Mouse (Mus musculus): Measurements from ENCODE around the gene Pigs.

The Pigs gene

DNA sequence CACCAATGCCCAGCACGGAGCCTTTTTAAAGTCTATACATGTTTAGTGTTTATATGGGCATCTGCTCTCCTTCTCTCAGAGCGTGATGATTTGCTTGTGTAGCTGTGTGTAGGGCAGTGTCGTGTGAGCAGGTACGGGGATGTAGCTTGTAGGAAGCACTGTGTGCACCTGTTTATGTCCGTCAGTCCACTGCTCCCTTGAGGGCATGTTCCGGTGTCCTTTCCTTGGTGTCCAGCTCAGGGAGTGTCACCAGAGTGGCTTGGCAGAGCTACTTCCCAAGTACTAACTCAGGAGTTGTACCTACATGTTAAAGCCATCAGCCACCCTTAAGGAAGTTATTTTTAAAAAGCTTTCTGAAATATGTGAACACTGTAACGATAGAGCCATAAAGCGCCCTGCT lies 8.8 kb downstream of the Pigs start:
- DNase-seq (ENCODE audit: low spot score in 2 of 2): no peak

DNA sequence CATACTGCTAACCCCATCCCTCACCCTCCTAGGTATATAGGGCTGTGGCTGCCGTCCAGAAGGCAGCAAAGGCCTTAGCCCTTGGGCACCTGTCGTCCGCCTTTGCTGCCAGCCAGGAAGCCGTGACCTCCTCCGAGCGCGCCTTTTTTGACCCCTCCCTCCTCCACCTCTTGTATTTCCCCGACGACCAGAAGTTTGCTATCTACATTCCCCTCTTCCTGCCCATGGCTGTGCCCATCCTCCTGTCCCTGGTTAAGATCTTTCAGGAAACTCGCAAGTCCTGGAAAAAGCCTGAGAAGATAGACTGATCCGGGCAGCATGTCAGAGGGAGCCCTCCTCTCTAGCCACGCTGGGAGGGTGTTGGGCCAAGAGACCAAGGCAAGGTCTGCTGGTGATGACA lies 13.5 kb downstream of the Pigs start:
- no peak for DNase-seq (ENCODE audit: low spot score in 2 of 2)

DNA sequence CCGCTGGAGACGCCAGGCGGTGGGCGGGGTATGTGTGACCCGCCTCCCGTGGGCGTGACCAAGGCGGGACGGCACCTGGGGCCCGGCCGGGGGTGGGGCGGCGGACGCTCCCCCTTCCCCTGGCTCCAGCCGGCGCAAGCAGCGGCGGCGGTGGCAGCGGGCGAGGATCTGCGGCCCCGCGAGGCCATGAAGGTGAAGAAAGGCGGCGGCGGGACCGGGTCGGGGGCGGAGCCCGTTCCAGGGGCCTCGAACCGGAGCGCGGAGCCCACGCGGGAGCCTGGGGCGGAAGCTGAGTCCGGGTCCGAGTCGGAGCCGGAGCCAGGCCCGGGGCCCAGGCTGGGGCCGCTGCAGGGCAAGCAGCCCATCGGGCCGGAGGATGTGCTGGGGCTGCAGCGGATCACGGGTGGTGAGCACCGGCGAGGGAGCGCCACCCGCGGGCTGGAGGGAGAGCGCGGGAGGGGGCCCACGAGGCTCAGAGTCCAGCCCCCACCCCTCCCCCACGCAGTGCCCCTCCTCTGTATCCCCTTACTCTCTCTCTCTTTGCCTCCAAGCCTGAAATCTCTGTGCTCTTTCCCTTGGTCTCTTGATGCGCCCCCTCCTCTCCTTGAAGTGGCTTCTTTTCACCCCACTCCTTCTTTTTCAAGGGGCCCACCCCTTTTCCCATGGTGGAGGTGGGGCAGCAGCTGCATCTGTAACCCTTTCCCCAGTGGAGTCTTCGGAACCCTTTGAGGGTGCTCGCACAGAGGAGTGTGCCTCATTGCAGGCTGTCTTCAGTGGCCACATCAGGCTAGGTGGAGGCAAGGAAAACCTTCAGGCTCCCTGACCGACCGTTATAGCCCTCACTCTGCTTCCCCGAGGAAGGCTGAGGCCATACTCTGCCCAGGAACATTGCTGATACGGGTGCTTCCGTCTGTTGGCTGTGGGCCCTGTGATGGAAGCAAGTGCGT lies 15.4 kb downstream of the Pigs start, which contains the start of gene Unc119:
Gene Unc119 (plus strand): TSS at position 102 of the 947 bp plus-strand sequence.
- peak; percentile 62 to 75 for DNase-seq (ENCODE audit: low spot score in 2 of 2)

DNA sequence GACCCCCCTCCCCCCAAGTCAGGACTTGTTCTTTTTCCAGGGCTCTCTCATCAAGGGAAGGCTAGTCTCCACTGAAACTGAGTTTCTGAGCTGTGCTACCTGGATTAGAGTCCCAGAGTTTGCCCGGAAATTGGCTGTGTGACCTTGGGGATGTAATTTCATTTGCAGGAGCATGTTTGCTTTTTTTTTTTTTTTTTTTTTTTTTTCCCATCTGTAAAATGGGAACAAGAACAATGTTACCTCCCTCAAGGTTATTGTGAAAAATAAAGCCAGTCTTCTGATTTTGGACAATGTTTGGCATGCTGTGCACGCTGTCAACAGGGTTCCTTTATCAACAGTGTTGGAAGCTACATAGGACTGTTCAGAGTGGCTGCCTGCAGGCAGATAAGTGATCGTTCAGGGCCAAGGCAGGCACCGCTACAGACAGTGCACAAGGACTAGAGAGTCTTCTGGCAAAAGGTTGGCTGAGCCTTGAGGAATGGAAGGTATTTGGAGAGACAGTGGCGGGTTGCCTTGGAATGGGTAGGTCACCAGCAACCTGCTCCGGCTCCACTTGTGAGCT lies 16.2 kb downstream of the Pigs start:
- DNase-seq (ENCODE audit: low spot score in 2 of 2): no peak

DNA sequence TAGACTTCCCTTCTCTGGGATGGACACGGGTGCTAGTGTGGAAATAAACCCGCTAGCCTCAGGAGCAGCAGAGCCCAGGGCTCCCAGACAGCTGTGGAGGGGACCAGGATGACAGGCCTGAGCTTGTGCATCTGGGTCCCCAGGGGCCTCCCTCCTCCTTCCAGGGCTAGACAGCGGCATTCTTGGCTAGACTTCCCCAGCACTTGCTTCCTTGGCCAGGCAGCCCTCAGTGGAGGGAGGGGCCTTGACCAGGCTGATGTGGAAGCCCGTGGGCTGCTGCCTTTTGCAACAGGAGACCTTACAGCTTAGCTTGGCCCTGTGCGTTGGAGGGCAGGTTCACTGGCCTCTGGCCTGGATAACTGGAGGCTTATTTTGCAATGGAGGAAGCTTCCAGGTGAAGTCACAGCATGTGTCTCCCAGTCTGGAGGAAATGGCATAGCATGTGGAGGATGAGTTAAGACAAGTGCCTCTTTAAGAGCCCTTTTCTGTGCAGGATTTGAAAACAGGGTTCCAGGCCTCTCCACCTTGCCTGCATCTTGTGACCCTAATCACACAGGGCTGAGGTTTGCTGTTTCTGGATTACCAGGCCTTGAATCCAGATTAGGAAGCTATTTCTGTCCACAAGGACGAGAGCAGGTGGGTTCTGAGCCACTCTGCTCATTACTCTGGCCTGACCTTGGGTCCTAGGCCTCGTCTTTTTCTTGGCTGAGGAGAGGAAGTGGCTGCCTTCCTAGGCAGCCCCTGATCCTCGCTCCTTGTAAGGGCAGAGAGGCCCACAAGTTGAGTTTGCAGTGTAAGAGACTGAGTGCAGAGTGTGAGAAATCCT lies 16.9 kb downstream of the Pigs start:
- DNase-seq (ENCODE audit: low spot score in 2 of 2): no peak

DNA sequence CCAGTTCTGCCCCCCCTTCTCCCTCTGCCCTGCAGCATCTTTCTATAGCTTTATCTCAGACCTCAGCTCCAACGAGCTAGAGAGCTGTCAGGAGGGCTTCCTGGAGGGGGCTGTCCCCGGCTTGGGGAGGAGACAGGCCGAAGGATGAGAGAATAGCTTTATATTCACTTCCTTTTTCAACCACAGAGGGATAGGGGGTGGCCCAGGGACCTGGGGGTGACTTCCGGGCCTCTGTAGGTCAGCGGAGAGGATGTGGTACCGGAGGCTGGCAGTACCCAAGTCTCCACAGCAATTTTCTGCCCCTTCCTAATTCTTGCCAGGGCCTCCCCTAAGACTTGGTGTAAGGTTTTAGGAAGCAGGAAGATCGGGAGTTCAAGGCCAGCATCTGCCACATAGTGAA lies 17.6 kb downstream of the Pigs start:
- DNase-seq (ENCODE audit: low spot score in 2 of 2): no peak

DNA sequence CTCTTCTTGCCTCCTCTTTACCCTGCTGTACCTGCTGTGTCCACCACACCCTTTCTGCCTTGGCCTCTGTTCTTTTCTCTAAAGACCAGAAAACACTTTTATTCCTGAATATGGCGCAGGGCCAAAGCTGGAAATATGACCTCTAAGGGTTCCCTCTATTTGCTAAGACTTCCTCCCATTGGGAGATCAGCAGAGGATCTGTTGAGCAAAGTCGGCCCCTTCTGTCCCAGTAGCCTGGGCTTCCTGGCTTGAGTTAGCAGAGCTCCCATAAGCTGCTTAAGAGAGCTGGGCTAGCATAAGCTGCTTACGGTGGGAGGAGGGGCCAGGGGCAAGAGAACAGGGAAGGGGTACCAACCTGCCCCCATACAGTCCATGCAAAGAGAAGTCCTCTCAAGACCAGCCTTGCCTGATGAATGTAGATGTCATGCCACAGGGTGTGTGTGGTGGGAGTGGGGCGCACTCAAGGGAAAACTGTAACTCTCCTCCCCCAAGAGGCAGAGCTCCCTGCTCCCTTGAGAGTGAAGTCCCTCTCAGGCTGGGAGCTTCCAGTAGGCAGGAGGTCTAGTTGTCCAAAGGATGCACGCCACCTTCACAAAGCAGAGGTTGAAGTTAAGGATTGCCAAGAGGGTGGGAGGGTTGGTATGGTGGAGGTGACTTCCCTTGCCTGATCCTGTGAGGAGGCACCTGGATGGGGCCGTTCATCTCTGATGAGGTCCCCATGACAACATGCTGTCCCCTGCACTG lies 18.3 kb downstream of the Pigs start:
- DNase-seq (ENCODE audit: low spot score in 2 of 2): no peak

DNA sequence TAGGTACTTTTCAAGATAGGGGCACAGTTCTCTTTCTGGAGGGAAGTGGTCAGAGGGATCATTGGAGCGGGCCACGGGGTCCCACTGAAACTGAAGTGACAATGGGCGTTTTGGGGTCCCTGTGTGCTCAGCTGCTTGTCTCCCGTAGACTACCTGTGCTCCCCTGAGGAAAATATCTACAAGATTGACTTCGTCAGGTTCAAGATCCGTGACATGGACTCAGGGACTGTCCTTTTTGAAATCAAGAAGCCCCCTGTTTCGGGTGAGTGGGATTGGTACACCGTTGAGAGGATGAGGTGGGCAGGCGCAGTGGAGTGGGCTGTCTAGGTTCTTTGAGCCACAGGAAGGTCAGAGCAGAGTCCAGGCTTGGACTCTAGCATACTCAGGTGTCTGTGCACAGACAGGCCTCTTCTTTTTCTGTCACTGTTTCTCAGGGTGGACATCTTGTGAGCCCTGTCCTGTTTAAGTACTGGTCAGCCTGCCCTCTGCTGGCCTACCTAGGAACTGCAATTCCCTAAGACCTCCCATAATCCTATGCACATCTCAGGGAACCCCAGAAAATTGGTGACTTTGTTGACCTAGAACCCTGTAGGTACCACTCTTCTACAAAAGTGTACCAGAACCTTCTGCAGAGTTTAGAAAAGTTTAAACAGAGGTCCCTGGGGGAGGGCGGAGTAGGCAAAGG lies 19.0 kb downstream of the Pigs start:
- peak; percentile 69 to 74 for DNase-seq (ENCODE audit: low spot score in 2 of 2)

DNA sequence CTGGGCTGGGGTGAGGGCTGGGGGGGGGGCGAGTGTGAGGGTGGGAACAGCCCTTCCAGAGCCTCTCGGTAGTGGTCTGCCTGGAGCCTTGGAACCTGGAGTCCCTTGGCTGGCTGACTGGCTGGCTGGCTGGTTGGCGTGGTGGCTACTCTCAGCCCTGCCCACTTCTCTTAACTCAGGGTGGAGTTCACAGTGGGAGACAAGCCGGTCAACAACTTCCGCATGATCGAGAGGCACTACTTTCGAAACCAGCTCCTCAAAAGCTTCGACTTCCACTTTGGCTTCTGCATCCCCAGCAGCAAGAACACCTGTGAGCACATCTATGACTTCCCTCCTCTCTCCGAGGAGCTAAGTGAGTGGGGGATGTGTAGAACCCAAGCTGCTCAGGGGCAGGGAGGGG lies 19.7 kb downstream of the Pigs start:
- no peak for DNase-seq (ENCODE audit: low spot score in 2 of 2)

DNA sequence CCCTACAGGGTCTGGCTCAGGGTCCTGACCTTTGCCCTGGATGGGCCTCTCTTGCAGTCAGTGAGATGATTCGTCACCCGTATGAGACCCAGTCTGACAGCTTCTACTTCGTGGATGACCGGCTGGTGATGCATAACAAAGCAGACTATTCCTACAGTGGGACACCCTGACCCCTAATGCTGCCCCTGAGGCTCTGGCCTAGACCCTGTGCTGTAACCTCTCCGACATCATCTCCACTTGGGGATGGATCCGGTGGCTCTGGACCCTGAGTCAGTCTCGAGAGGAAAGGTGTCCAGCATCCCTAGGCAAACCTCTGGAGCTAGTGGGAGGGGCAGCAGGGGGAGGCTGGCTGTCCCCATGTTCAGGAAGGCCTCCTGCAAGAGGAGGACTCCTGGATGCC lies 20.3 kb downstream of the Pigs start:
- DNase-seq (ENCODE audit: low spot score in 2 of 2): no peak

DNA sequence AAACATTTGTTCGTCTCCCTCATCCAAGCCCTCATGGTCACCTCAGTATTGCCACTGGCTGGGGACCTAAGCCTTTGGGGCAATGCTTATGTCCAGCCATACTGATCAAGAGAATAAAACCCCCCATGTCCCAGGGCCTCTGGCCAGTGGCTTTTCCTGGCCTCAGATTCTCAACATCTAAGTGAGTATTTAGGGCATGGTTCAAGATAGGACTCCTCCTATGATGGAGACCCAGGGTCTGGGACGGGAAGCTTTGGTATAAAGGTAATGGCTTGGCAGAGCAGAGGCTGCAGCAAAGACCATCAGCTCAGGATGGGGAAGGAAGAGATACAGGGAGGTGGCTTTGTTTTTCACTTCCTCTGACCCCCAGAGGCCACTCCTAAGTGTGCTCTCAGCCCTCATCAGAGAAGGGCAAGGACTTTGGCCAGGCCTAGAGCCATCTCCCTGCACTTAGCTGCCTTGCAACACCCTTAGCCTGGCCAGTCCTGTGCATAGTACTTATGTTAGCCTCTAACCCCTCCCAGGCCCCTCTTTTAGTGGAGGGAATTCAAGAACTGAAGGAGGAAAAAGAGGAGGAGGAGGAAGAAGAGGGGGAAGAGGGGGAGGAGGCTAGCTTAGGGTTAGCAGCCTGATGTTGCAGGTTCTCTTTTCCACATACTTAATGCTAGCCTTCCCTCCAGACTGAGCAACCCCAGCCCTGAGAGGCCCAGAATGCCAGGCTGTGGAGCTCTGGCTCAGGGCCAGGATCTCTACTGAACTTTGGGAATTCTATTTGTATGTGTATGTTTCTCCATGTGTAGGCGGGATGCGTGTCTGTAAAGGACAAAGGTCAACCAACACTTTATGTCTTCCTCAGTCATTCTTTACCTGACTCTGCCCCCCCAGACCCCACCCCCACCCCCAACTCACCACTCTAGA lies 21.5 kb downstream of the Pigs start:
- DNase-seq (ENCODE audit: low spot score in 2 of 2): no peak

DNA sequence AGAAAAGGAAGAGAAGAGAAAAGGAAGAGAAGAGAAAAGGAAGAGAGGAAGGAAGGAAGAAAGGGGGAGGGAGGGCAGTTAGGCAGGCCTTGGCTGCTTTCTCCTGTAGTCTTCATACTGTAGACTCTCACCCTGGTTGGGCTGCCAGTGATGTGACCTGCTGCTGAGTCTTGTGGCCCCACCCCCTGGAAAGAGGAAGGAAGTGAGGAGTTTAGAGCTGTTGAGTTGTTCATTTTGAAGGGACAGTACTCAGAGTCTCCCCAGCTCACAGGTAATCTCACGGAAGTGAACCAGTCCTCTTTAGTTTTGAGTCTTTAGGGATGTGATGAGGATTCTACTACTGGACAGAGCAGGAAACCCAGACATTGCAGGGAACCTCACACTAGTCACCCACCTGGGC lies 24.9 kb downstream of the Pigs start:
- no peak for DNase-seq (ENCODE audit: low spot score in 2 of 2)

DNA sequence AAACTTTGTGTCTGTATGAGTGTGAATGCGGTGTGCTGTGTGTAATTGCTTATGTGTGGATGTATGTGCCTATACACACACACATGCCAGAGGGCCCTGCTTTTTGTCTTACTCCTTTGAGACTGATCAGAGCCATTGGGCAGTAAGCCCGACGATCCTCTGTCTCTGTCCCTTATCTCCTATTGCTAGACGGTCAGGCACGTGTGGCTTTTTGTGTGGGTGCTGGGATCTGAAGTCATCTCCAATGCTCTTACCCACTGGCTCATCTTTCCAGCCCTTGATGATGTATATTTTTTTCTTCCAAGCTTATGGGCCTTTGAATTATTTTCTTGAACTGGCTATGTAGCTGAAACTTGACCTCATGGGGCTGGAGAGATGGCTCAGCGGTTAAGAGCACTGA lies 26.7 kb downstream of the Pigs start:
- no peak for DNase-seq (ENCODE audit: low spot score in 2 of 2)

DNA sequence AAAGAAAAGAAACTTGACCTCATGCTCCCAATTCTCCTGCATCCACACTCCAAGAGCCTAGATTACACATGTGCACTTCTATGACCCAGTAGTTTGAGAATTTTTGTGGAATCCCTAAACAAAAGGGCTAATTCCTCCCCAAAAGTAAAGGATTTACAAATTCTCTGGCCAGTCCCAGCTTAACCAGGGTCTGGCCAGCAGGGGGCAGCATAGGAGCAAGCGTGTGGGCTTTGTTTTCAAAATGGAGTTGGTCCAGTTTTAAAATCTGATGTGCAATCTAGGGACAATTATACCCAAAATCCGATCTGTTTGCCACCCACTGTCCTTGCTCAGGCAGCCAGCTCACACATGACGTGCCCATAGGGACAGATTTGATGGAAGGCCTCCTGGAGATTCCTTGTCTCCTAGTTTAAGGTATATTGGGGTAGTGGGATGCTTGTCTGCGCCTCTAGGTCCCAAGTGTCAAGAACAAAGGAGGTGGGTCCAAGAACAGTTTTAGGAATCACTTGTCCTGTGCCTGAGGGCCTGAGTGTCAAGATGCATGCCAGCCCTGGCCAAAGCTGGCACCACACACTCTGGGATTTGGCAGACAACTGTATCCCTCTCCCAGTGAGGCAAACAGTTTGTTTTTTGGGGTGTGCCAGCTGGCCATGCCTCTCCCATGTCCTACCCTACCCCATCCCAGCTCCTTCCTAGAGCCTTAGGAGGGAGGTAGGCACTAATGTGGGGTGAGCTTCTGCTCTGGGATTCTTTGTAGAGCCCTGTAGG lies 27.4 kb downstream of the Pigs start:
- DNase-seq (ENCODE audit: low spot score in 2 of 2): peak; percentile 52 to 79

DNA sequence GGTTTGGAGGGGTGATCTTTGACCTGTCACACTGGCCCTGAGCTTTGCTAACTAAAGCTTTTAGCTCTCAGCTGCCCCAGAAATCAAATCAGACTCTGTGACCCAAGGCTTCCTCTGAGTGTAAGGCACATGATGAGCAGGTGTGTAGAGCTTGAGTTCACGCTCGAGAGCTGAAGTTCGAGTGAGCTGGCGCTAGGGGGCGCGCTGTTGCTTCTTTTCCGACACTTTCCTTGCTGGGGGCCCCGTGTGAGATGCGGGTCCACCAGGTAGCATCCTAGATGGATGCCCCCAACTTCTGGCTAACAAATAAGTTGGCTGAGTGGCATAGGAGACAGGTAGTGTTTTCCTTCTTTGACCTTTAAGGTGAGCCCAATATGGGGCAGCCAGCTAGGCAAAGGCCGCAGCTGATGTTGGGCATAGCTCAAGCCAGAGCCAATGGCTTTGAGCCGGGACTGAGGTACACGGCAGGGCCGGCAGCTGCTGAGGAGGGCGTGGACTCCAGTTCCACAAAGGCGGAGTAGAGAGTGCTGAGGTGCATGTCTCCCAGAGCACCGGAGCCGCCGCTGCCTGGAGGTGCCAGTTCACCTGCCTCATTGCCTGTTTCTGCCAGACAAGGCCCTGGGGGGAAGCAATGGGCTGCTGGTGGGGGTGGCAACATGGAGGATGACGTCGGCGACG lies 30.3 kb downstream of the Pigs start:
- no peak for DNase-seq (ENCODE audit: low spot score in 2 of 2)

DNA sequence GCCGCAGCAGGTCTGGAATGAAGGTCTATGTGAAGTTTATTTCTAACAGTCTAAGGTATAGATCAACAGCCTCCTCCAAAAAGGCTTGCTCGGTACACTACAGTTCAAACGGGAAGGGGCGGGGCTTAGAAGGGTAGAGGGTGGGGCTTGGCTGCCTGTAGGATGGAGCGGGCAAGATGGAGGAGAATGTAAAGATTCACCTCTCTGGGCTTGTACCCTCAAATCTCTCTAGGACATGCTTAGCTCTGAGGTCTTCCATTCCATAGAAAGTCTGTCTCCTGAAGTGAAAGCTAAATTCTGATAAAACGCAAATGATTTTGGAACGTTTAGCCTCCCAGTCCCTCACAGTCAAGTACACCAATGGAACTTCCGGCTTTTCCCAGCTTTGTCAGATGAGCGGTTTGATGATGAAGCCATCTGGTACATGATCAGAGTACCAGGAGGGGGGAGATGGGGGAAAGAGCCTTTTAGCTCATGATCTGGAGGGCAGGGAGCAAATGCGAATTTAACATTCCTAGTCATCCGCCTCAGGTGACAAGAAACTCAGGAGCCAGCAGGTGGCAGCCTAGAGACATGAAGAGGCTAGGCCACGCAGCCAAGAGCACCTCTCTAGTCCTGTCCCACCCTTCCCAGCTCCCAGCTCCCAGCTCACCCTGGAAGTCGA lies 32.0 kb downstream of the Pigs start:
- peak; percentile 77 to 78 for DNase-seq (ENCODE audit: low spot score in 2 of 2)

DNA sequence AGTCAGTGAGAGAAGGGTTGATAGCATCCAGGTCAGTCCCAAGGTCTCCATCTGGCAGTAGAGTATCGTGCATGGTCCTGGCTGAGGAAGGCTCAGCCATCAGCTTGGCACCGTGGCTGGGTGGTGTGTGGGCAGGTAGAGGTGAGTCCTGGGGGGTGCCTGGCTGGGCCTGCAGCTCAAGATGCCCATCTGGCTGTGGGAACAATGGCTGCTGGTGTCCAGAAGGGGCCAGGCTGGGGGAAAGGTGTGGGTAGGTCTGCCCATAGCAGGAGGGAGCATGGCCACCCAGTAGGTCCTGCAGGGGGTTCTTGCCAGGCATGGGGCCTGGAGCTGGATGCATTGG lies 32.5 kb downstream of the Pigs start:
- no peak for DNase-seq (ENCODE audit: low spot score in 2 of 2)

DNA sequence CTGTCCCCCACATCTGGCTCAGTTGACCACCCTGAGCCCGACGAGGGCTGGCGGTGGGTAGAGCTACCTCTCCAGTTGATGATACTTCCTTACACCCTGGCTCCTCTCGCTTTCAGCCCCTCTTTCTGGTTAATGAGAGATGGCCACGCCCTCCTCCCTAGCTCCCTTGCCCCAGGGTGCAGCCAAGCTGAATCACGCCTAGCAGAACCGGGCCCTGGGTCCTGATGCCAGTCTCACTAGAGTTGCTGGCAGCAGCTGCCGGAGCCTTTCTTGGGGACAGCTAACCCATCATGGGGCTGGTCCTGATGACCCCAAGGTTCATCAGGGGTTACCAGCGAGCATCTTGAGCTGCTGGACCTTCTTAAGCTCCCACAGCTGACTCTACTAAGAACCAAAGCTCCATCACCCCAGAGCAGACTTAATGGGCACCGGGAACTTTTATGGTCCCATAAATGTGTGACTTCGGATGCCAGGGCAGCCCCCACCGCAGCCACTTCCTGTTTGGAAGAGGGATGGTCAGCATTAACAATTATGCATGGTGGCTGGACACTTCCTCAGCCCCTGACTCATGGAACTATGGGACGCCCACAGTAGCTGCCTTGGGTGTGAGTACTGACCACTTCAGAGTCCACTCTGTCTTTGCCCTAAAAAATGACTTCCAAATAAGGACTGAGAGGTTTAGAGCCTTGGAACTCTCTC lies 35.2 kb downstream of the Pigs start:
- DNase-seq (ENCODE audit: low spot score in 2 of 2): no peak

Data from right cerebral cortex, adult 2 months (tissue).